Mouse (Mus musculus) brown adipose tissue, adult 24 weeks (tissue): ENCODE measurements around the gene Trib3. TPM values are rescaled to one million over a fixed set of nuclear protein-coding genes. Genes with fewer than 3 reads are reported as not detected.
A peak's percentile ranks its signal among the peaks of the same experiment; 100 is the strongest.
"Not testable (repeated sequence)": the region's sequence is repeated elsewhere in the genome, so short reads cannot be mapped to it uniquely, and the experiment has no call there.

Experiments used
- H3K27ac ChIP-seq: fragments of 200-500 bp; replicated peaks from 2 replicates; pipeline ENCODE4 v1.5.1; 2012; ENCODE audit warnings: low read depth, mild to moderate bottlenecking, low read length
- H3K4me1 ChIP-seq: fragments of 200-500 bp; 2 replicates; pipeline ENCODE4 v1.6.1; 2012; ENCODE audit warnings: low read length, mixed read lengths; ENCODE audit not compliant: control insufficient read depth, insufficient read depth, insufficient read length
- H3K4me3 ChIP-seq: fragments of 200-500 bp; 2 replicates; pipeline ENCODE4 v1.5.1; 2012; ENCODE audit warnings: low read depth, mild to moderate bottlenecking, low read length, moderate library complexity; ENCODE audit not compliant: insufficient read depth
- polyA plus RNA-seq: library from polyadenylated mRNA; stranded (reverse); fragments of >200 nt; gene quantifications from 2 replicates; pipeline ENCODE4 v1.2.4, GENCODE M21; 2012; ENCODE audit not compliant: missing spikeins, insufficient read depth, insufficient read length

Trib3 gene
- polyA plus RNA-seq, 1 experiment = 4.8 TPM

- H3K4me1 ChIP-seq = peaks cover 11% of the 10 kb centered on the region
- H3K4me3 ChIP-seq = no peak overlapping the region
- H3K27ac ChIP-seq = peak overlapping the region; percentile 82
These were observed 16.5 kb upstream of the Trib3 start for GRCm38 (mm10) chr2:152360271-152360775.

GRCm38 (mm10) chr2:152359616-152360015 lies 15.8 kb upstream of the Trib3 start:
- Histone ChIP-seq H3K4me1 (peaks cover 11% of the 10 kb centered on the region), H3K27ac (peak overlapping the region; percentile 76), H3K4me3 (no peak overlapping the region)

- not testable (repeated sequence) for H3K27ac ChIP-seq, H3K4me3 ChIP-seq
- peaks cover 11% of the 10 kb centered on the region for H3K4me1 ChIP-seq
These were observed 15.1 kb upstream of the Trib3 start for GRCm38 (mm10) chr2:152358977-152359376.

- H3K4me3 ChIP-seq = no peak overlapping the region
- H3K27ac ChIP-seq = no peak overlapping the region
- peaks cover 11% of the 10 kb centered on the region for H3K4me1 ChIP-seq
These were observed 13.4 kb upstream of the Trib3 start for GRCm38 (mm10) chr2:152357254-152357653.

- Histone ChIP-seq H3K4me3 (no peak overlapping the region), H3K27ac (no peak overlapping the region), H3K4me1 (peaks cover 7% of the 10 kb centered on the region)
These were observed 6.2 kb upstream of the Trib3 start for GRCm38 (mm10) chr2:152349842-152350540.

- Histone ChIP-seq H3K4me3 (no peak overlapping the region), H3K4me1 (peaks cover 9% of the 10 kb centered on the region), H3K27ac (no peak overlapping the region)
These were observed 5.4 kb upstream of the Trib3 start for GRCm38 (mm10) chr2:152349205-152349604.

GRCm38 (mm10) chr2:152347722-152348121 lies 3.9 kb upstream of the Trib3 start:
- Histone ChIP-seq H3K4me1 (peaks cover 9% of the 10 kb centered on the region), H3K4me3 (no peak overlapping the region), H3K27ac (no peak overlapping the region)

- no peak overlapping the region for H3K4me3 ChIP-seq
- H3K27ac ChIP-seq = peak overlapping the region; percentile 78
- peaks cover 9% of the 10 kb centered on the region for H3K4me1 ChIP-seq
These were observed 3.1 kb upstream of the Trib3 start for GRCm38 (mm10) chr2:152346776-152347465.

- Histone ChIP-seq H3K4me1 (peaks cover 9% of the 10 kb centered on the region), H3K27ac (no peak overlapping the region), H3K4me3 (no peak overlapping the region)
These were observed 1.6 kb upstream of the Trib3 start for GRCm38 (mm10) chr2:152345393-152345792.

GRCm38 (mm10) chr2:152344909-152345308 lies 1.1 kb upstream of the Trib3 start:
- Histone ChIP-seq H3K27ac (peak overlapping the region; percentile 63; the same call in 1 of the 2 replicates), H3K4me1 (peaks cover 7% of the 10 kb centered on the region), H3K4me3 (no peak overlapping the region)

- peak overlapping the region; percentile 72 for H3K4me3 ChIP-seq
- H3K27ac ChIP-seq = peak overlapping the region; percentile 63
- H3K4me1 ChIP-seq = peaks cover 4% of the 10 kb centered on the region; the same call in 1 of the 2 replicates
These were observed 529 bp upstream of the Trib3 start for GRCm38 (mm10) chr2:152344361-152344760.

GRCm38 (mm10) chr2:152339631-152340179 lies 4.1 kb downstream of the Trib3 start:
- Histone ChIP-seq H3K27ac (no peak overlapping the region), H3K4me1 (0 out of 2 replicates have a peak, but pooled peaks cover 7% of the 10 kb centered on the region), H3K4me3 (no peak overlapping the region)

GRCm38 (mm10) chr2:152338319-152338718 lies 5.5 kb downstream of the Trib3 start:
- H3K27ac ChIP-seq = peak overlapping the region; percentile 57; the same call in 1 of the 2 replicates
- H3K4me3 ChIP-seq = no peak overlapping the region
- H3K4me1 ChIP-seq = peaks cover 8% of the 10 kb centered on the region

GRCm38 (mm10) chr2:152337591-152338212 lies 6.1 kb downstream of the Trib3 start:
- Histone ChIP-seq H3K27ac (peak overlapping the region; percentile 78), H3K4me3 (no peak overlapping the region), H3K4me1 (peaks cover 9% of the 10 kb centered on the region)

GRCm38 (mm10) chr2:152336856-152337255 lies 7.0 kb downstream of the Trib3 start:
- Histone ChIP-seq H3K27ac (peak overlapping the region; percentile 78), H3K4me3 (no peak overlapping the region), H3K4me1 (peaks cover 9% of the 10 kb centered on the region)
